Mouse (Mus musculus): Measurements from ENCODE around the gene Cfap43. TPM values are rescaled to one million over a fixed set of nuclear protein-coding genes. Genes with fewer than 3 reads are reported as not detected.

Cfap43 gene
- total and polyA plus RNA-seq, 2 experiments, result not detected

- Histone ChIP-seq H3K27ac (replicated peaks; ENCODE audit: insufficient read depth, low read depth, low read length) (no peak overlapping the region), H3K36me3 (ENCODE audit: control insufficient read depth, insufficient read depth, low read length) (no peaks in the 10 kb centered on the region; the same call in 1 of the 2 replicates), H3K4me1 (ENCODE audit: control insufficient read depth, insufficient read depth, low read length) (no peaks in the 10 kb centered on the region), H3K27me3 (ENCODE audit: control insufficient read depth, insufficient read depth, low read length) (no peaks in the 10 kb centered on the region), H3K4me3 (ENCODE audit: insufficient read depth, low read depth, low read length) (no peak overlapping the region), H3K79me2 (ENCODE audit: control insufficient read depth, insufficient read depth, low read length) (no peaks in the 10 kb centered on the region), H3K9ac (ENCODE audit: low read depth, low read length) (no peak overlapping the region)
- DNase-seq (ENCODE audit: extremely low read depth, low read depth, low spot score), result no peak
- no peak for TF ChIP-seq CTCF (IDR thresholded peaks at IDR 0.05; ENCODE audit: low read depth, low read length)
- no peak for TF ChIP-seq POLR2A (IDR thresholded peaks at IDR 0.05; ENCODE audit: extremely low read depth, insufficient read depth, low read length)
- 92% methylated on average over 2 of the region's 2 CpGs for WGBS
Observed at GRCm38 (mm10) chr19:47748950-47749349, 170.1 kb downstream of the Cfap43 start.

- TF ChIP-seq POLR2A (IDR thresholded peaks at IDR 0.05; ENCODE audit: extremely low read depth, insufficient read depth, low read length), result no peak
- TF ChIP-seq CTCF (IDR thresholded peaks at IDR 0.05; ENCODE audit: low read depth, low read length), result no peak
- WGBS, result 98% methylated on average over 2 of the region's 2 CpGs
- Histone ChIP-seq H3K27me3 (ENCODE audit: control insufficient read depth, insufficient read depth, low read length) (no peaks in the 10 kb centered on the region), H3K4me1 (ENCODE audit: control insufficient read depth, insufficient read depth, low read length) (no peaks in the 10 kb centered on the region), H3K4me3 (ENCODE audit: insufficient read depth, low read depth, low read length) (no peak overlapping the region), H3K36me3 (ENCODE audit: control insufficient read depth, insufficient read depth, low read length) (no peaks in the 10 kb centered on the region; the same call in 1 of the 2 replicates), H3K27ac (replicated peaks; ENCODE audit: insufficient read depth, low read depth, low read length) (no peak overlapping the region), H3K79me2 (ENCODE audit: control insufficient read depth, insufficient read depth, low read length) (no peaks in the 10 kb centered on the region), H3K9ac (ENCODE audit: low read depth, low read length) (no peak overlapping the region)
- DNase-seq (ENCODE audit: extremely low read depth, low read depth, low spot score), result no peak
Observed at GRCm38 (mm10) chr19:47747072-47747471, 172.0 kb downstream of the Cfap43 start.

GRCm38 (mm10) chr19:47731931-47732330 lies 187.2 kb downstream of the Cfap43 start:
- H3K27me3 ChIP-seq (ENCODE audit: control insufficient read depth, insufficient read depth, low read length), result no peaks in the 10 kb centered on the region
- WGBS, result 4% methylated on average over 15 of the region's 15 CpGs
- H3K4me3 ChIP-seq (ENCODE audit: insufficient read depth, low read depth, low read length), result peak overlapping the region; percentile 75
- H3K36me3 ChIP-seq (ENCODE audit: control insufficient read depth, insufficient read depth, low read length), result peaks cover 32% of the 10 kb centered on the region
- no peaks in the 10 kb centered on the region for H3K79me2 ChIP-seq (ENCODE audit: control insufficient read depth, insufficient read depth, low read length)
- H3K9ac ChIP-seq (ENCODE audit: low read depth, low read length), result peak overlapping the region; percentile 74
- H3K4me1 ChIP-seq (ENCODE audit: control insufficient read depth, insufficient read depth, low read length), result no peaks in the 10 kb centered on the region
- H3K27ac ChIP-seq (replicated peaks; ENCODE audit: insufficient read depth, low read depth, low read length), result peak overlapping the region; percentile 67
- peak; percentile 54 for DNase-seq (ENCODE audit: extremely low read depth, low read depth, low spot score)
- TF ChIP-seq POLR2A (IDR thresholded peaks at IDR 0.05; ENCODE audit: extremely low read depth, insufficient read depth, low read length) (no peak), CTCF (IDR thresholded peaks at IDR 0.05; ENCODE audit: low read depth, low read length) (no peak)

GRCm38 (mm10) chr19:47731071-47731881 lies 187.8 kb downstream of the Cfap43 start, which contains the start of gene Sfr1:
Gene Sfr1 (plus strand): TSS chr19:47731682.
- H3K79me2 ChIP-seq (ENCODE audit: control insufficient read depth, insufficient read depth, low read length), result no peaks in the 10 kb centered on the region
- H3K4me3 ChIP-seq (ENCODE audit: insufficient read depth, low read depth, low read length), result peak within 1 kb of the TSS; percentile 77
- peak; percentile 79 for DNase-seq (ENCODE audit: extremely low read depth, low read depth, low spot score)
- peak within 1 kb of the TSS; percentile 67 for H3K27ac ChIP-seq (replicated peaks; ENCODE audit: insufficient read depth, low read depth, low read length)
- WGBS, result under 1% methylated on average over 70 of the region's 72 CpGs
- TF ChIP-seq CTCF (IDR thresholded peaks at IDR 0.05; ENCODE audit: low read depth, low read length) (peak; percentile 57), POLR2A (IDR thresholded peaks at IDR 0.05; ENCODE audit: extremely low read depth, insufficient read depth, low read length) (peak; percentile 86)
- H3K36me3 ChIP-seq (ENCODE audit: control insufficient read depth, insufficient read depth, low read length), result peaks cover 28% of the 10 kb centered on the region
- H3K4me1 ChIP-seq (ENCODE audit: control insufficient read depth, insufficient read depth, low read length), result no peaks in the 10 kb centered on the region
- no peaks in the 10 kb centered on the region for H3K27me3 ChIP-seq (ENCODE audit: control insufficient read depth, insufficient read depth, low read length)
- H3K9ac ChIP-seq (ENCODE audit: low read depth, low read length), result peak within 1 kb of the TSS; percentile 74

- H3K79me2 ChIP-seq (ENCODE audit: control insufficient read depth, insufficient read depth, low read length), result no peaks in the 10 kb centered on the region
- no peak for TF ChIP-seq CTCF (IDR thresholded peaks at IDR 0.05; ENCODE audit: low read depth, low read length)
- TF ChIP-seq POLR2A (IDR thresholded peaks at IDR 0.05; ENCODE audit: extremely low read depth, insufficient read depth, low read length), result no peak
- peak overlapping the region; percentile 47 for H3K27ac ChIP-seq (replicated peaks; ENCODE audit: insufficient read depth, low read depth, low read length)
- 2% methylated on average over 12 of the region's 12 CpGs for WGBS
- no peaks in the 10 kb centered on the region for H3K27me3 ChIP-seq (ENCODE audit: control insufficient read depth, insufficient read depth, low read length)
- peaks cover 22% of the 10 kb centered on the region for H3K36me3 ChIP-seq (ENCODE audit: control insufficient read depth, insufficient read depth, low read length)
- no peaks in the 10 kb centered on the region for H3K4me1 ChIP-seq (ENCODE audit: control insufficient read depth, insufficient read depth, low read length)
- peak overlapping the region; percentile 77 for H3K4me3 ChIP-seq (ENCODE audit: insufficient read depth, low read depth, low read length)
- H3K9ac ChIP-seq (ENCODE audit: low read depth, low read length), result peak overlapping the region; percentile 60
- DNase-seq (ENCODE audit: extremely low read depth, low read depth, low spot score), result no peak
Observed at GRCm38 (mm10) chr19:47730691-47731070, 188.4 kb downstream of the Cfap43 start.

GRCm38 (mm10) chr19:47725643-47726140 lies 193.4 kb downstream of the Cfap43 start:
- Histone ChIP-seq H3K27ac (replicated peaks; ENCODE audit: insufficient read depth, low read depth, low read length) (no peak overlapping the region), H3K4me3 (ENCODE audit: insufficient read depth, low read depth, low read length) (no peak overlapping the region), H3K4me1 (ENCODE audit: control insufficient read depth, insufficient read depth, low read length) (no peaks in the 10 kb centered on the region), H3K27me3 (ENCODE audit: control insufficient read depth, insufficient read depth, low read length) (no peaks in the 10 kb centered on the region), H3K79me2 (ENCODE audit: control insufficient read depth, insufficient read depth, low read length) (no peaks in the 10 kb centered on the region), H3K36me3 (ENCODE audit: control insufficient read depth, insufficient read depth, low read length) (no peaks in the 10 kb centered on the region), H3K9ac (ENCODE audit: low read depth, low read length) (no peak overlapping the region)
- TF ChIP-seq CTCF (IDR thresholded peaks at IDR 0.05; ENCODE audit: low read depth, low read length) (no peak), POLR2A (IDR thresholded peaks at IDR 0.05; ENCODE audit: extremely low read depth, insufficient read depth, low read length) (no peak)
- no peak for DNase-seq (ENCODE audit: extremely low read depth, low read depth, low spot score)
- WGBS, result 68% methylated on average over 7 of the region's 7 CpGs

Measured in liver, adult 2 months (tissue).